Mouse (Mus musculus) spleen, adult 12 weeks (tissue): Measurements from ENCODE around the gene Hist1h3f.
"Not testable (repeated sequence)": the region's sequence is repeated elsewhere in the genome, so short reads cannot be mapped to it uniquely, and the experiment has no call there.

Experiments used
- DNase-seq: peaks from one replicate; pipeline ENCODE4 v3.0.0; 2022; ENCODE audit warnings: low spot score

Hist1h3f gene

DNA sequence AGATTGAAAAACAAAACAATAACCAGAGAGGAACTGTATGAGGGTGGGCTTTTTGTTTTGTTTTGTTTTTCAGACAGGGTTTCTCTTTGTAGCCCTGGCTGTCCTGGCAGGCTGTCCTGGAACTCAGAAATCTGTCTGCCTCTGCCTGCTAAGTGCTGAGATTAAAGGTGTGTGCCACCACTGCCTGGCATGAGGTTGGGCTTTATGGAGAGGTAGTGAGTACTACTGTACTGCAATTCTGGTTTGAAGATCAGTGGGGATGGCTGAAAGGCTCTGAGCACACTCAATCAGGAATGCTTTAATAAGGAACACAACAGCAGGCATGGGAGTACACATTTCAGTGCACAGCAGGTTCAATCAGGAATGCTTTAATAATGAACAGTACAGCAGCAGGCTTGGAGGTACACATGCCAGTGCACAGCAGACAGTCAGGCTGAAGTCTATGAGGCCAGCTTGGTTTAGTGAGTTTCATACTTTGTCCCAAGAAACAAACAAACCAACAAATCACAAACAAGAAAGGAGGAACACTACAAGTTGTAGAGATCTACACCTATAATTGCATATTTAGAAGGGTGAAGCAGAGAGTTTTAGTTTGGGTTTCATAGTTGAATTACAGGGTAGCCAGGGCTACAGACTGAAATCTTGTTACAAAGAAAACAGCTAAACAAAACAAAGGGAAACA, 39.7 kb downstream of the Hist1h3f start:
- no peak for DNase-seq

DNA sequence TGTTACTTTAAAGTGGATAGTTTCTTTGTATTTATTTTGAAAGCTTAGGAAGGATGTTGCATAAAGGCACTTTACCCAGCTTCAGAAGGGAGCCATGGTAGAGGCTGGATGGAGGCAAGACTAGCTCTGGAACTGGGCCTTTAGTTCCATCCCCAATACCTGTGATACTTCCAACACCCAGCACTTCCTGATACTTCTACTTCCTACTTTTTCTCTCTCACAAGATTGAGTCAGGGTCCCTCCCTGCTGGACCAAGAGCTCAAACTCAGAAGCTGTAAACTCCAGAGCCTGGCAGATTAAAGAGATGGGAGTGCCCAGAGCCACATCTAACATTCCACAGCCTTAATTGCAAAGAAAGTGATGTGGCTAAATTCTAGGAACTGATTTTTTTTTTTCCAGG, 40.5 kb downstream of the Hist1h3f start:
- DNase-seq: no peak

DNA sequence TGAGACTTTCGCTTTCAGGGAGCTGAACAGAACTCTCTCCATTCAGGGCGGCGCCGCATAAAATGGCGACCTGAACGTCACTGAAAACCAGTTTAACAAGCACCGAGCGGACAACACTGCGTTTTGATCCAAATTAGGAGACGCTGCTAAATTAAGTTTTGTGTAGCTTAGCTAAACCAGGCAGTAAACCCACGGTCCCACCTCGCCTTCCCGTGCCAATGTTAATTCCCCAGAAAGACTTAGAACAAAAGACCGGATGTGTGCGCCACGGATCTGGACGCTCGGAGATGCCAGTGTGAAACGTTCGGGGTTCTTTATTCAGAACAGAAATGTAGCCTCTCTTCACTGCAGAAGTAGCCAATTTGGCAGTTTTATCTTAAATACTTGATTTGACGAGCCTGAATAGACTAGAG, 41.2 kb downstream of the Hist1h3f start:
- peak; percentile 78 for DNase-seq

DNA sequence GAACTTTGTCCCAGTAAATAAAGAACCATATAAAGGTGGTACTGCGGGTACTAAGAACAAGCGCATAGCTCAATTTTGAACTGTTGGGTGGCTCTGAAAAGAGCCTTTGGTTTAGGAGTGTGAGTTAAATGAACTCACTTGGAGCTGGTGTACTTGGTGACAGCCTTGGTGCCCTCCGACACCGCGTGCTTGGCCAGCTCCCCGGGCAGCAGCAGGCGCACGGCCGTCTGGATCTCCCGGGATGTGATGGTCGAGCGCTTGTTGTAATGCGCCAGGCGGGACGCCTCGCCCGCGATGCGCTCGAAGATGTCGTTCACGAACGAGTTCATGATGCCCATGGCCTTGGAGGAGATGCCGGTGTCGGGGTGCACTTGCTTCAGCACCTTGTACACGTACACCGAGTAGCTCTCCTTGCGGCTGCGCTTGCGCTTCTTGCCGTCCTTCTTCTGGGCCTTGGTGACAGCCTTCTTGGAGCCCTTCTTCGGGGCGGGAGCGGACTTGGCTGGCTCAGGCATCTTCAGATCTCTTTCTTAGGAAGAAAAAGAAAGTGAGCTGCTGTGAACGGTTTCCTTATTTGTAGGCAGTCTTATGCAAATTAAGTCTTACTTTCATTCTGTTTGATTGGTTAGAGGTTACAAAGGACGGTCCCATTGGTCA, 41.7 kb downstream of the Hist1h3f start:
- peak; percentile 76 for DNase-seq

DNA sequence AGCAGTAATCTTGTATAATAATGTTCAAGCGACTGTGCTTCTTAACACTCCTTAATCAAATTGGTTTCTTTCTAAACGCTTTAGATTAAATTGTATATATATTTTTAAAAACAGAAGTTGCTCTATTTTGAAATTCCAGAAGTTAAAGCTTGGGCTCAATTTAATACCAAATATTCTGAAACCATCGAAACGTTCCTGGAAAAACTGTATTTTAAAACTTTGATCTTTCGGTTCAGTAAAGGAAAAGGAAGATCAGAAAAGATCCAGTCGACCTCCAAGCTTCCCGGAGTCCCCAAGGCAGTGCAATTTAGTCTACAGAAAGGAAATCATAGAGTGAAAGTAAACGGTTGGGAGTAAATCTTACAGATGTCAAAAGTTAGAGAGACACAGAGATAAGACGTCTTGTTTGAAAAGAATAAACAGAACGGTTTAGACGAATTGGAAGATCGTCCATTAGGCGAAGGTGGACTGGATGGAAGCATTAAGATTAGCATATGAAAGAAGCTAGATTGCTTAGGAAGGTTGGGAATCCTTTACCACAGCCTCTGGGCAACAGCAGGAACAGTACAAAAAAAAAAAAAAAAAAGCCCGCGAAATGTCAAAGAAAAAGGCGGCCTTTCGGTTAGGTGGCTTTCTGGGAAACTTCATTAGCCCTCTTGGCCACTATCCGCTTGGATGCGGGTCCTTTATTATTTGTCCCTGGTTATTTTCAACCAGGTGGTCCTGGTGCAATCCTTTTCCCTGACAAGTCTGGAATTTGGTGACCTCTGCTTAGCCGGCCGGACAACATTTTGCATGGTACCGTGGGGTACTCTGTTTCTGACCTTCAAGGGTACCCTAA, 42.5 kb downstream of the Hist1h3f start:
- no peak for DNase-seq

DNA sequence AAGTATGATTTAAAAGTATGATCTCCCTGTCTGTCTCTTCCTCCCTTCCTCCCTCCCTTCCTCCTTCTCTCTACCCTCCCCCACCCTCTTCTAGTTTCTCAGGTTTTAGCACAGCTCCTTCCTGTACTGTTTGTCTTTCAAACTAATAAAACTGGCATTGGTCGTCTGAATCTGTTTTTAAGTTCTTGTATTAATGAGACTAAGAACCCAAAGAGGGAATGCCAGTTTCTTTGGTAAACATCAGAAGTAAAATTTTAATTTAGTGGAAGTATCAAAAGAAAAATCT, 43.0 kb downstream of the Hist1h3f start:
- no peak for DNase-seq

DNA sequence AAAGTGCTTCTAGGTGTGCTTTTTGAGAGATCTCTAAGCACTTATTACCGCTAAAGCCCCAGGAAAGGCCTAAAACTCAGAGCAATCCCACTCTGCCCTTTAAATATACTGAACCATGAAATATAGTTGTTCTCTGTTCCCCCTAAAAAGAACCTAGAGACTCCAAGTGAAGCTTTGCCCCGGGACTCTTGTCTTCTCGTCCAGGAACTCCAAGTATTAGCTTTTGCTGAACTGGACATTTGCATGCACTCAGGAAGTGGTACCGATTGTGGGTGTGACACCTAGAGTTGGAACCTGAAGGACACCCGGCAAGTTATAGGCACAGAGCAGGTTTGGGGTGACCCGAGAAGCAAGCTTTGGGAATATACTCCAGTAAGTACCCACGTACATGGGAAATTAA, 47.4 kb downstream of the Hist1h3f start:
- DNase-seq: no peak

DNA sequence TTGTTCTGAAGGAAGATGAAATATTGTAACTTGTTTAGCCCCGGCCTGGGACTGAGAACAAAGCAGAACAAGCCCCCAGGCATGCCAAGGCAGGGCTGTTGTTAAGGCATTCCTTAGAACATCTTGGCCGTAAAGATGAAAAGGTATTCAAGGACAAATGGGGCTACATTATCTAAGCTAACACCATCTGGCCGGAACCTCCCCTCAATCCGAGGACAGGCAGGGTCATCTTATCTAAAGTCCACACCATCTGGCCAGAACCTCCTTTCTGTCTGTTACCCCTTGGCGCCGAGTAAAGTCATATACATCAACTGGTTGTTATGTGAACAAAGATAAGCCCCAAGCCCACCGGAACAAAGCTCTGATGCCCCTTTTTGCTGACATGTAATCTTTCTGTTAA, 48.0 kb downstream of the Hist1h3f start:
- not testable (repeated sequence) for DNase-seq

DNA sequence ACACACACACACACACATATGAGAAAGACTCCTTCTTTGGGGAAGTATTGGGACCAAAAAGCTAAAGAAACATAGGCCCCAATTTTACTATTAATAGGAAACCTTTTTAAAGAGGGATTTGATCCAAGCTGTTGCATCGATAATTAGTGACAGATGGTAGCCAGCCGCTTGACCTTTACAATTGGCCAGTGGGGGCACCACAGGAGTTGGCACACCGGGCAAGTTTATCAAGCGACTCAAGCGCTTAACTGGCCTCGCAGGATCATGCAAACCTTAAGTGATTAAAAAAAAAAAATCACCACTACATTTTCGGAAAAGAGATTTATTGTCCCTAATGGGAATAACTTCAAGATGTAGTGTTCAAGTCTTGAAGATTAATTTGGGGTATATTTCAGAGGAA, 48.8 kb downstream of the Hist1h3f start:
- no peak for DNase-seq

DNA sequence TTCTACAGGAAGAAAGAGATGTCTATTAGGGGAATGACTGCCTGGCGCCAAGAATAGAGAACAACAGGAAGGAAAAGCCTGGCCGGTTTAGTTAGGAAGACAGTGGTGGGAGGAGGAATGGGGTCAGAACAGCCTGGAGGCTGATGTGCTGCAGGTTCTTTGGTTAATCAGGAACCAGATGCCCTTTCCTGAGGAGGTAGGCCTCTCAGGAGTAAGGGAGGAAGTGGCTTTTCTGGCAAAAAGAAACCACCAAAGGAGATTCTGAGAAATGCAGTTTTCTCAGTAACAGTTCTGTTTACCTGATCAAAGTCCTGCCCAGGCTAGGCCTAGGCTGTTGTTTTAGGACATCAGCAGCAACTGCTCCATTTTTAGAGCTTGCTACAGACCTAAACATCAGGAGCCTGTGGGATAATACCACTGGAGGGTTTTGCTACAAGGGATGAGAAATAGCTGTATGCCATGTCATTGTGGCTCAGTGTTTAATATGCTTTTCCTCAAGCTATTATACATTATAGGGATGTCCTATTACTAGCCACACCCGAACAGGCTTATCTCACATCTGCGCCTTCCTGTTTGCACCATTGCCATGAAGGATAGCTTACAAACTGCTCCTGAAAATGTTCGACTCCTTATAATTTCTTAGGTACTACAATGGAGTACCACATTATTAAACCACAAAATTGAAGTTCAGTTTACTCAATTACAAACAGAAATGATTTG, 49.4 kb downstream of the Hist1h3f start:
- no peak for DNase-seq
